Mouse (Mus musculus) olfactory bulb, adult 2 months (tissue): ENCODE data around the gene Disc1.

Source experiments
- CTCF ChIP-seq: fragments of 200-500 bp; IDR thresholded peaks from 2 replicates; pipeline ENCODE4 v1.5.1; 2012; ENCODE audit warnings: low read depth, mild to moderate bottlenecking, low read length, moderate library complexity; ENCODE audit not compliant: insufficient read depth
- POLR2A ChIP-seq: fragments of 200-500 bp; IDR thresholded peaks from 2 replicates; pipeline ENCODE4 v1.6.1; 2012; ENCODE audit warnings: mild to moderate bottlenecking, low read depth, low read length, moderate library complexity; ENCODE audit not compliant: insufficient read depth

- no peak for TF ChIP-seq POLR2A
- no peak for TF ChIP-seq CTCF
These were observed 76.8 kb downstream of the Disc1 start for GRCm38 (mm10) chr8:125130835-125131234.
